Mouse (Mus musculus): ENCODE measurements around the gene Gm49336. TPM values are rescaled to one million over a fixed set of nuclear protein-coding genes. Genes with fewer than 3 reads are reported as not detected.

Gene Gm49336
- polyA plus RNA-seq, 2 experiments, result 20.4 to 35.9 TPM

GRCm38 (mm10) chr14:60264990-60265876 lies 13.9 kb upstream of the Gm49336 start, which contains the start of gene Mtmr6:
TSS of gene Mtmr6 (plus strand) at chr14:60265228.
- Histone ChIP-seq H3K9me3 (ENCODE audit: control insufficient read depth, low read length) (no peaks in the 10 kb centered on the region), H3K4me1 (replicated peaks; ENCODE audit: control insufficient read depth in 2 of 2, insufficient read depth in 2 of 2, low read length in 1 of 2) (peaks cover 3 to 13% of the 10 kb centered on the region in 2 experiments), H3K27me3 (ENCODE audit: control insufficient read depth, insufficient read depth, low read length) (no peaks in the 10 kb centered on the region), H3K4me2 (ENCODE audit: low read depth) (peak within 1 kb of the TSS; percentile 86), H3K4me3 (ENCODE audit: insufficient read depth in 1 of 2, low read depth in 2 of 2, low read length in 2 of 2) (peak within 1 kb of the TSS; percentile 83 to 91), H3K9ac (replicated peaks) (peak within 1 kb of the TSS; percentile 80), H3K36me3 (replicated peaks; ENCODE audit: control insufficient read depth, insufficient read depth, low read depth) (no peaks in the 10 kb centered on the region), H3K27ac (peak within 1 kb of the TSS; percentile 67)
- WGBS (ENCODE audit: insufficient replicate concordance), result under 1% methylated on average over 51 of the region's 51 CpGs
- TF ChIP-seq CTCF (IDR thresholded peaks at IDR 0.05; ENCODE audit: low read depth), result peak; percentile 99
- TF ChIP-seq EP300 (IDR thresholded peaks at IDR 0.05; ENCODE audit: low read depth), result no peak
- ATAC-seq (ENCODE audit: insufficient read depth) (peak; percentile 100), DNase-seq (ENCODE audit: low read depth in 3 of 3, low spot score in 3 of 3) (peak; percentile 97 to 98 (median 97))

GRCm38 (mm10) chr14:60262316-60262715 lies 11.0 kb upstream of the Gm49336 start:
- DNase-seq (ENCODE audit: low read depth in 3 of 3, low spot score in 3 of 3), result no peak
- Histone ChIP-seq H3K27ac (no peak overlapping the region), H3K9ac (replicated peaks) (no peak overlapping the region), H3K4me3 (ENCODE audit: insufficient read depth in 1 of 2, low read depth in 2 of 2, low read length in 2 of 2) (no peak overlapping the region), H3K9me3 (ENCODE audit: control insufficient read depth, low read length) (no peaks in the 10 kb centered on the region), H3K4me2 (ENCODE audit: low read depth) (no peak overlapping the region), H3K36me3 (replicated peaks; ENCODE audit: control insufficient read depth, insufficient read depth, low read depth) (no peaks in the 10 kb centered on the region), H3K4me1 (replicated peaks; ENCODE audit: control insufficient read depth in 2 of 2, insufficient read depth in 2 of 2, low read length in 1 of 2) (peaks cover 3 to 15% of the 10 kb centered on the region in 2 experiments), H3K27me3 (ENCODE audit: control insufficient read depth, insufficient read depth, low read length) (no peaks in the 10 kb centered on the region)
- no peak for TF ChIP-seq CTCF (IDR thresholded peaks at IDR 0.05; ENCODE audit: low read depth)
- no peak for TF ChIP-seq EP300 (IDR thresholded peaks at IDR 0.05; ENCODE audit: low read depth)
- whole genome bisulfite sequencing (ENCODE audit: insufficient replicate concordance), result 73% methylated on average over 7 of the region's 7 CpGs
- ATAC-seq (ENCODE audit: insufficient read depth), result no peak

- Histone ChIP-seq H3K4me3 (ENCODE audit: insufficient read depth in 1 of 2, low read depth in 2 of 2, low read length in 2 of 2) (no peak overlapping the region), H3K27ac (no peak overlapping the region), H3K36me3 (replicated peaks; ENCODE audit: control insufficient read depth, insufficient read depth, low read depth) (no peaks in the 10 kb centered on the region), H3K27me3 (ENCODE audit: control insufficient read depth, insufficient read depth, low read length) (no peaks in the 10 kb centered on the region), H3K4me2 (ENCODE audit: low read depth) (no peak overlapping the region), H3K4me1 (replicated peaks; ENCODE audit: control insufficient read depth in 2 of 2, insufficient read depth in 2 of 2, low read length in 1 of 2) (peaks cover 8 to 20% of the 10 kb centered on the region in 2 experiments; a peak in 3 of 4 replicates), H3K9me3 (ENCODE audit: control insufficient read depth, low read length) (no peaks in the 10 kb centered on the region), H3K9ac (replicated peaks) (no peak overlapping the region)
- no peak for ATAC-seq (ENCODE audit: insufficient read depth)
- no peak for DNase-seq (ENCODE audit: low read depth in 3 of 3, low spot score in 3 of 3)
- 68% methylated on average over 1 of the region's 1 CpGs for WGBS (ENCODE audit: insufficient replicate concordance)
- TF ChIP-seq EP300 (IDR thresholded peaks at IDR 0.05; ENCODE audit: low read depth) (no peak), CTCF (IDR thresholded peaks at IDR 0.05; ENCODE audit: low read depth) (no peak)
Observed at GRCm38 (mm10) chr14:60257851-60258250, 6.5 kb upstream of the Gm49336 start.

- Histone ChIP-seq H3K4me3 (ENCODE audit: insufficient read depth in 1 of 2, low read depth in 2 of 2, low read length in 2 of 2) (no peak overlapping the region), H3K27ac (no peak overlapping the region; the same call in 1 of the 2 replicates), H3K4me2 (ENCODE audit: low read depth) (peak overlapping the region; percentile 9), H3K4me1 (replicated peaks; ENCODE audit: control insufficient read depth in 2 of 2, insufficient read depth in 2 of 2, low read length in 1 of 2) (peaks cover 15 to 26% of the 10 kb centered on the region in 2 experiments), H3K27me3 (ENCODE audit: control insufficient read depth, insufficient read depth, low read length) (no peaks in the 10 kb centered on the region), H3K9ac (replicated peaks) (peak overlapping the region; percentile 5), H3K9me3 (ENCODE audit: control insufficient read depth, low read length) (no peaks in the 10 kb centered on the region), H3K36me3 (replicated peaks; ENCODE audit: control insufficient read depth, insufficient read depth, low read depth) (no peaks in the 10 kb centered on the region)
- WGBS (ENCODE audit: insufficient replicate concordance), result 43% methylated on average over 4 of the region's 4 CpGs
- TF ChIP-seq EP300 (IDR thresholded peaks at IDR 0.05; ENCODE audit: low read depth) (no peak), CTCF (IDR thresholded peaks at IDR 0.05; ENCODE audit: low read depth) (no peak)
- ATAC-seq (ENCODE audit: insufficient read depth) (peak; percentile 72), DNase-seq (ENCODE audit: low read depth in 3 of 3, low spot score in 3 of 3) (no peak)
Observed at GRCm38 (mm10) chr14:60257101-60257500, 5.8 kb upstream of the Gm49336 start.

- Histone ChIP-seq H3K9ac (replicated peaks) (no peak overlapping the region), H3K27ac (no peak overlapping the region), H3K4me2 (ENCODE audit: low read depth) (no peak overlapping the region), H3K4me3 (ENCODE audit: insufficient read depth in 1 of 2, low read depth in 2 of 2, low read length in 2 of 2) (no peak overlapping the region), H3K27me3 (ENCODE audit: control insufficient read depth, insufficient read depth, low read length) (no peaks in the 10 kb centered on the region), H3K36me3 (replicated peaks; ENCODE audit: control insufficient read depth, insufficient read depth, low read depth) (no peaks in the 10 kb centered on the region), H3K4me1 (replicated peaks; ENCODE audit: control insufficient read depth in 2 of 2, insufficient read depth in 2 of 2, low read length in 1 of 2) (peaks cover 15 to 26% of the 10 kb centered on the region in 2 experiments), H3K9me3 (ENCODE audit: control insufficient read depth, low read length) (no peaks in the 10 kb centered on the region)
- DNase-seq (ENCODE audit: low read depth in 3 of 3, low spot score in 3 of 3) (no peak), ATAC-seq (ENCODE audit: insufficient read depth) (no peak)
- TF ChIP-seq CTCF (IDR thresholded peaks at IDR 0.05; ENCODE audit: low read depth) (no peak), EP300 (IDR thresholded peaks at IDR 0.05; ENCODE audit: low read depth) (no peak)
- 58% methylated on average over 3 of the region's 3 CpGs for WGBS (ENCODE audit: insufficient replicate concordance)
Observed at GRCm38 (mm10) chr14:60256356-60256755, 5.0 kb upstream of the Gm49336 start.
